Mouse (Mus musculus): ENCODE measurements at regions not wholly inside any gene's neighbourhood (a gene's known extent, or its start where the extent isn't known, plus 50 kb on each side); places are given as distances from the start of the nearest gene placed in this dataset.
A peak's percentile ranks its signal among the peaks of the same experiment; 100 is the strongest.

- ATAC-seq (replicated peaks; ENCODE audit: low FRiP score, low read depth) (no peak), DNase-seq (ENCODE audit: low spot score) (no peak)
- Histone ChIP-seq H3K4me3 (replicated peaks; ENCODE audit: low read depth, low read length) (no peak overlapping the region), H3K9ac (ENCODE audit: low read depth, low read length) (no peak overlapping the region), H3K4me1 (replicated peaks; ENCODE audit: insufficient read depth, low read length) (no peaks in the 10 kb centered on the region), H3K9me3 (replicated peaks; ENCODE audit: low read length) (no peaks in the 10 kb centered on the region), H3K36me3 (ENCODE audit: insufficient read depth, low read length) (no peaks in the 10 kb centered on the region), H3K4me2 (ENCODE audit: low read length) (no peak overlapping the region), H3K27ac (no peak overlapping the region), H3K27me3 (ENCODE audit: insufficient read depth, low read length) (no peaks in the 10 kb centered on the region)
- WGBS: 89% methylated on average over 4 of the region's 4 CpGs
- TF ChIP-seq CTCF (IDR thresholded peaks at IDR 0.05; ENCODE audit: low read depth): no peak
These were observed 123.3 kb upstream of the Agap1 start for GRCm38 (mm10) chr1:89331352-89331751.

GRCm38 (mm10) chr1:89332676-89333075, 121.9 kb upstream of the Agap1 start:
- Histone ChIP-seq H3K27me3 (ENCODE audit: insufficient read depth, low read length) (no peaks in the 10 kb centered on the region), H3K9me3 (replicated peaks; ENCODE audit: low read length) (no peaks in the 10 kb centered on the region), H3K9ac (ENCODE audit: low read depth, low read length) (no peak overlapping the region), H3K27ac (no peak overlapping the region), H3K4me1 (replicated peaks; ENCODE audit: insufficient read depth, low read length) (no peaks in the 10 kb centered on the region), H3K36me3 (ENCODE audit: insufficient read depth, low read length) (no peaks in the 10 kb centered on the region), H3K4me2 (ENCODE audit: low read length) (no peak overlapping the region), H3K4me3 (replicated peaks; ENCODE audit: low read depth, low read length) (no peak overlapping the region)
- DNase-seq (ENCODE audit: low spot score): no peak
- no peak for ATAC-seq (replicated peaks; ENCODE audit: low FRiP score, low read depth)
- WGBS: 55% methylated on average over 7 of the region's 7 CpGs
- TF ChIP-seq CTCF (IDR thresholded peaks at IDR 0.05; ENCODE audit: low read depth): no peak

- no peaks in the 10 kb centered on the region for H3K36me3 ChIP-seq (ENCODE audit: insufficient read depth, low read length)
- no peak for ATAC-seq (replicated peaks; ENCODE audit: low FRiP score, low read depth)
- no peaks in the 10 kb centered on the region for H3K4me1 ChIP-seq (replicated peaks; ENCODE audit: insufficient read depth, low read length)
- H3K4me3 ChIP-seq (replicated peaks; ENCODE audit: low read depth, low read length): no peak overlapping the region
- no peak for DNase-seq (ENCODE audit: low spot score)
- no peaks in the 10 kb centered on the region for H3K27me3 ChIP-seq (ENCODE audit: insufficient read depth, low read length)
- no peaks in the 10 kb centered on the region for H3K9me3 ChIP-seq (replicated peaks; ENCODE audit: low read length)
- no peak overlapping the region for H3K4me2 ChIP-seq (ENCODE audit: low read length)
- WGBS: 72% methylated on average over 5 of the region's 5 CpGs
- H3K27ac ChIP-seq: no peak overlapping the region
- TF ChIP-seq CTCF (IDR thresholded peaks at IDR 0.05; ENCODE audit: low read depth): no peak
- H3K9ac ChIP-seq (ENCODE audit: low read depth, low read length): no peak overlapping the region
These were observed 116.7 kb upstream of the Agap1 start for GRCm38 (mm10) chr1:89337861-89338260.

- ATAC-seq (replicated peaks; ENCODE audit: low FRiP score, low read depth) (no peak), DNase-seq (ENCODE audit: low spot score) (no peak)
- no peak overlapping the region for H3K4me3 ChIP-seq (replicated peaks; ENCODE audit: low read depth, low read length)
- no peaks in the 10 kb centered on the region for H3K27me3 ChIP-seq (ENCODE audit: insufficient read depth, low read length)
- peak; percentile 50 for TF ChIP-seq CTCF (IDR thresholded peaks at IDR 0.05; ENCODE audit: low read depth)
- H3K4me1 ChIP-seq (replicated peaks; ENCODE audit: insufficient read depth, low read length): no peaks in the 10 kb centered on the region
- H3K27ac ChIP-seq: no peak overlapping the region
- H3K4me2 ChIP-seq (ENCODE audit: low read length): no peak overlapping the region
- H3K9me3 ChIP-seq (replicated peaks; ENCODE audit: low read length): no peaks in the 10 kb centered on the region
- H3K36me3 ChIP-seq (ENCODE audit: insufficient read depth, low read length): no peaks in the 10 kb centered on the region
- no peak overlapping the region for H3K9ac ChIP-seq (ENCODE audit: low read depth, low read length)
- WGBS: 53% methylated on average over 4 of the region's 4 CpGs
These were observed 111.8 kb upstream of the Agap1 start for GRCm38 (mm10) chr1:89342794-89343193.

GRCm38 (mm10) chr1:89344546-89344945, 110.1 kb upstream of the Agap1 start:
- 47% methylated on average over 6 of the region's 6 CpGs for WGBS
- H3K9ac ChIP-seq (ENCODE audit: low read depth, low read length): no peak overlapping the region
- DNase-seq (ENCODE audit: low spot score): no peak
- no peak overlapping the region for H3K27ac ChIP-seq
- H3K27me3 ChIP-seq (ENCODE audit: insufficient read depth, low read length): no peaks in the 10 kb centered on the region
- no peaks in the 10 kb centered on the region for H3K9me3 ChIP-seq (replicated peaks; ENCODE audit: low read length)
- H3K4me3 ChIP-seq (replicated peaks; ENCODE audit: low read depth, low read length): no peak overlapping the region
- no peaks in the 10 kb centered on the region for H3K36me3 ChIP-seq (ENCODE audit: insufficient read depth, low read length)
- TF ChIP-seq CTCF (IDR thresholded peaks at IDR 0.05; ENCODE audit: low read depth): peak; percentile 68
- no peaks in the 10 kb centered on the region for H3K4me1 ChIP-seq (replicated peaks; ENCODE audit: insufficient read depth, low read length)
- no peak overlapping the region for H3K4me2 ChIP-seq (ENCODE audit: low read length)
- ATAC-seq (replicated peaks; ENCODE audit: low FRiP score, low read depth): no peak

GRCm38 (mm10) chr1:89347341-89347740, 107.3 kb upstream of the Agap1 start:
- Histone ChIP-seq H3K9ac (ENCODE audit: low read depth, low read length) (no peak overlapping the region), H3K27ac (no peak overlapping the region), H3K9me3 (replicated peaks; ENCODE audit: low read length) (no peaks in the 10 kb centered on the region), H3K4me3 (replicated peaks; ENCODE audit: low read depth, low read length) (no peak overlapping the region), H3K4me2 (ENCODE audit: low read length) (no peak overlapping the region), H3K36me3 (ENCODE audit: insufficient read depth, low read length) (no peaks in the 10 kb centered on the region), H3K27me3 (ENCODE audit: insufficient read depth, low read length) (no peaks in the 10 kb centered on the region), H3K4me1 (replicated peaks; ENCODE audit: insufficient read depth, low read length) (no peaks in the 10 kb centered on the region)
- 48% methylated on average over 3 of the region's 3 CpGs for WGBS
- no peak for DNase-seq (ENCODE audit: low spot score)
- no peak for ATAC-seq (replicated peaks; ENCODE audit: low FRiP score, low read depth)
- TF ChIP-seq CTCF (IDR thresholded peaks at IDR 0.05; ENCODE audit: low read depth): no peak

- no peak overlapping the region for H3K4me3 ChIP-seq (replicated peaks; ENCODE audit: low read depth, low read length)
- no peaks in the 10 kb centered on the region for H3K36me3 ChIP-seq (ENCODE audit: insufficient read depth, low read length)
- H3K27me3 ChIP-seq (ENCODE audit: insufficient read depth, low read length): no peaks in the 10 kb centered on the region
- TF ChIP-seq CTCF (IDR thresholded peaks at IDR 0.05; ENCODE audit: low read depth): no peak
- H3K27ac ChIP-seq: no peak overlapping the region
- DNase-seq (ENCODE audit: low spot score): peak; percentile 11
- H3K9me3 ChIP-seq (replicated peaks; ENCODE audit: low read length): no peaks in the 10 kb centered on the region
- no peak overlapping the region for H3K4me2 ChIP-seq (ENCODE audit: low read length)
- WGBS: 35% methylated on average over 4 of the region's 4 CpGs
- no peak overlapping the region for H3K9ac ChIP-seq (ENCODE audit: low read depth, low read length)
- no peaks in the 10 kb centered on the region for H3K4me1 ChIP-seq (replicated peaks; ENCODE audit: insufficient read depth, low read length)
- no peak; the same call in 1 of the 2 replicates for ATAC-seq (replicated peaks; ENCODE audit: low FRiP score, low read depth)
These were observed 101.7 kb upstream of the Agap1 start for GRCm38 (mm10) chr1:89352936-89353335.

All from kidney, postnatal 0 days (tissue).